ENCODE assay signal across 19 mouse cellular contexts in the genomic region with DNA sequence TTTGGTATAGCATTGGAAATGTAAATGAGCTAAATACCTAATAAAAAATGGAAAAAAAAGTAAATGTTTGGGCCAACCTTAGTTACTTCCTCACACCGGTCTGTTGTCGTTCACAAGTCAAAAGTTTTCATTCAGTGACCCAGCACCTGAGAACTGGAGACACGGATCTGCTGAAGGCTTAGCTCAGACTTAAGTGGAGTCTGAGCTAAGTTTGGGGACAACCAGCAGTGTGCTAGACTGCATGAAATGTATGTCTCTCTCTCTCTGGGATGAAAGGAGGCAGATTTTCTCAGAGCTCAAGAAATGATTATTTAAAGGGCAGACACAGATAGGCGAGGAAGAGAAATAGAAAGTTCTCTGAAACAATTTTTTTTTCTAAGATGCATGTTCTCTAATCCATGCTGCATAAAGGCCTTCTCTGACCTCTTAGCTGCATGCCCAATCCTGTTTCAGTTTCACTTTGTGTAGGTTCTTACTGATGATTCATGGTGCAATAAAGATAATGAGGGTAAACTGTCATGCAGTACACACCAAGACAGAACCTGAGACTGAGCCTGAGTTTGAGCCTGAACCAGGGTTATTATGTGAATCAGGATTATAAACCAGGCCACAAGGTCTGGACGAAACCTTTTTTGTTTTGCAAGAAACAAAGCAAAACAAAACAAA.
A peak's percentile ranks its signal among the peaks of the same experiment; 100 is the strongest.
DNase-seq lines count a peak whose midpoint lies in the region; ATAC-seq and TF ChIP-seq lines count a peak whose summit lies in the region.
"Had no signal": no experiment of that assay in that cellular context is flagged by ENCODE, and none has a peak within 500 bp of the region (broad histone marks: within the 10 kb centered on the region; RNA-seq: fewer than 3 reads in every experiment).

No protein-coding gene starts in this region.

- peak; percentile 97 for ATAC-seq in intestine, postnatal 0 days
- ATAC-seq: Patski had no signal

- H3K9me3 ChIP-seq in intestine, postnatal 0 days (ENCODE audit: control insufficient read depth): no peaks in the 10 kb centered on the region
- H3K9me3 ChIP-seq: embryonic facial prominence, embryonic 15.5 days; forebrain, embryonic 12.5 days; heart, embryonic 15.5 days; limb, embryonic 12.5 days; neural tube, embryonic 15.5 days had no signal

- H3K9ac ChIP-seq in intestine, postnatal 0 days (ENCODE audit: low read depth, low read length): no peak overlapping the region
- H3K9ac ChIP-seq: embryonic facial prominence, embryonic 15.5 days; forebrain, embryonic 12.5 days; heart, embryonic 15.5 days; hindbrain, embryonic 14.5 days; limb, embryonic 12.5 days; neural tube, embryonic 15.5 days had no signal

- no peak for TF ChIP-seq CTCF in intestine, postnatal 0 days (IDR thresholded peaks at IDR 0.05; ENCODE audit: low read depth)
- no peak for TF ChIP-seq CTCF in small intestine, adult 2 months (IDR thresholded peaks at IDR 0.05; ENCODE audit: extremely low read depth, insufficient read length, insufficient replicate concordance, low read depth, low read length)

- 45% methylated on average over 5 of the region's 5 CpGs for WGBS in intestine, postnatal 0 days
- WGBS in small intestine, adult 2 months: 29% methylated on average over 5 of the region's 5 CpGs

- no peak overlapping the region for H3K4me3 ChIP-seq in intestine, postnatal 0 days (ENCODE audit: low read depth, low read length)
- H3K4me3 ChIP-seq in small intestine, adult 2 months (ENCODE audit: low read depth, low read length): no peak overlapping the region
- H3K4me3 ChIP-seq: embryonic facial prominence, embryonic 15.5 days; forebrain, embryonic 12.5 days; heart, embryonic 15.5 days; limb, embryonic 12.5 days; neural tube, embryonic 15.5 days had no signal

- TF ChIP-seq POLR2A in small intestine, adult 2 months (IDR thresholded peaks at IDR 0.05; ENCODE audit: low read depth, low read length): no peak

- no peaks in the 10 kb centered on the region for H3K27me3 ChIP-seq in intestine, postnatal 0 days (replicated peaks; ENCODE audit: control insufficient read depth, insufficient read depth, low read length)
- H3K27me3 ChIP-seq in small intestine, adult 2 months (ENCODE audit: control insufficient read depth, insufficient read depth, low read length): no peaks in the 10 kb centered on the region
- H3K27me3 ChIP-seq: embryonic facial prominence, embryonic 15.5 days; forebrain, embryonic 12.5 days; heart, embryonic 15.5 days; limb, embryonic 12.5 days; neural tube, embryonic 15.5 days had no signal

- H3K36me3 ChIP-seq in intestine, postnatal 0 days (ENCODE audit: control insufficient read depth, insufficient read depth): 0 out of 2 replicates have a peak, but pooled peaks cover 11% of the 10 kb centered on the region
- peaks cover 17% of the 10 kb centered on the region for H3K36me3 ChIP-seq in small intestine, adult 2 months (ENCODE audit: control insufficient read depth, insufficient read depth, low read length)
- H3K36me3 ChIP-seq: embryonic facial prominence, embryonic 15.5 days; forebrain, embryonic 12.5 days; heart, embryonic 15.5 days; limb, embryonic 12.5 days; neural tube, embryonic 15.5 days had no signal

- H3K27ac ChIP-seq in intestine, postnatal 0 days (ENCODE audit: low read depth, low read length): no peak overlapping the region
- peak overlapping the region; percentile 82 for H3K27ac ChIP-seq in small intestine, adult 2 months (ENCODE audit: insufficient read depth, low read depth, low read length)
- H3K27ac ChIP-seq: embryonic facial prominence, embryonic 15.5 days; forebrain, embryonic 12.5 days; heart, embryonic 15.5 days; hindbrain, embryonic 14.5 days; limb, embryonic 12.5 days; macrophage; neural tube, embryonic 15.5 days had no signal

- no peak overlapping the region for H3K4me2 ChIP-seq in intestine, postnatal 0 days (replicated peaks; ENCODE audit: low read depth)
- H3K4me2 ChIP-seq: embryonic facial prominence, embryonic 15.5 days; forebrain, embryonic 12.5 days; heart, embryonic 15.5 days; hindbrain, embryonic 14.5 days; limb, embryonic 12.5 days; neural tube, embryonic 15.5 days had no signal

- DNase-seq in thymus, postnatal 0 days (ENCODE audit: low spot score): peak; percentile 4
- DNase-seq in thymus, postnatal 10 days (ENCODE audit: low spot score in 2 of 2): no peak
- DNase-seq in c-Kit-positive CD71-negative TER-119-negative erythroid progenitor cells, embryonic 14.5 days (ENCODE audit: low read depth): peak; percentile 2
- no peak for DNase-seq in right cerebral cortex, adult 18-20 months
- no peak for DNase-seq in urinary bladder, postnatal 25 days (ENCODE audit: low spot score)
- no peak for DNase-seq in thymus, adult 18-20 months
- DNase-seq: cerebellum, adult 18-20 months; kidney, adult 9 months; thymus, postnatal 36 days had no signal

- no peaks in the 10 kb centered on the region for H3K4me1 ChIP-seq in intestine, postnatal 0 days (replicated peaks; ENCODE audit: control insufficient read depth, insufficient read depth, low read length)
- H3K4me1 ChIP-seq in small intestine, adult 2 months (ENCODE audit: control insufficient read depth, insufficient read depth, insufficient read length, low read length): peaks cover 3% of the 10 kb centered on the region; the same call in 1 of the 2 replicates
- H3K4me1 ChIP-seq: embryonic facial prominence, embryonic 15.5 days; forebrain, embryonic 12.5 days; heart, embryonic 15.5 days; limb, embryonic 12.5 days; neural tube, embryonic 15.5 days had no signal

Comparison
In these comparisons a context has a peak if more than half of its experiments do, and no peak if none do; other contexts are left out.
1. DNase-seq: peak in thymus, postnatal 0 days (single experiment) and c-Kit-positive CD71-negative TER-119-negative erythroid progenitor cells, embryonic 14.5 days (single experiment); none in thymus, postnatal 10 days (0 of 2), right cerebral cortex, adult 18-20 months (single experiment), urinary bladder, postnatal 25 days (single experiment) and thymus, adult 18-20 months (0 of 2).